Mouse (Mus musculus) lung, postnatal 0 days (tissue): Measurements from ENCODE around the gene Mark2.

Experiments used
- CTCF ChIP-seq: IDR thresholded peaks from 2 replicates; pipeline ENCODE4 v1.5.1; 2016; ENCODE audit warnings: antibody characterized with exemption, mild to moderate bottlenecking
- EP300 ChIP-seq: IDR thresholded peaks from 2 replicates; pipeline ENCODE4 v1.6.1; 2016; ENCODE audit warnings: antibody characterized with exemption, mild to moderate bottlenecking, control low read depth

GRCm38 (mm10) chr19:7300078-7300477 lies 41.6 kb downstream of the Mark2 start:
- TF ChIP-seq CTCF, result no peak
- no peak for TF ChIP-seq EP300
